Mouse (Mus musculus): ENCODE results near the gene Smarca2. TPM values are rescaled to one million over a fixed set of nuclear protein-coding genes. Genes with fewer than 3 reads are reported as not detected.

The Smarca2 gene
- polyA plus RNA-seq, 1 experiment, result 2.1 TPM

GRCm38 (mm10) chr19:26608434-26608812, 3.6 kb downstream of the Smarca2 start:
- H3K36me3 ChIP-seq (ENCODE audit: control insufficient read depth, insufficient read depth), result no peaks in the 10 kb centered on the region
- no peak overlapping the region for H3ac ChIP-seq (ENCODE audit: control insufficient read depth, insufficient read length, low read depth)
- TF ChIP-seq CTCF (IDR thresholded peaks at IDR 0.05; ENCODE audit: control insufficient read depth, insufficient read depth, insufficient read length) (no peak), USF1 (IDR thresholded peaks at IDR 0.05; ENCODE audit: low read depth) (no peak), FOSL1 (IDR thresholded peaks at IDR 0.05; ENCODE audit: insufficient read depth, low read length, poor library complexity, severe bottlenecking) (no peak), MYOG (IDR thresholded peaks at IDR 0.05; ENCODE audit: control insufficient read depth, extremely low read depth, insufficient read length) (no peak), MYOD1 (IDR thresholded peaks at IDR 0.05; ENCODE audit: control insufficient read depth, insufficient read length, low read depth) (no peak), CEBPB (IDR thresholded peaks at IDR 0.05; ENCODE audit: low read depth) (no peak), MAX (IDR thresholded peaks at IDR 0.05) (no peak)
- H3K4me3 ChIP-seq (ENCODE audit: insufficient read depth, poor library complexity, severe bottlenecking), result no peak overlapping the region
- H3K79me3 ChIP-seq (ENCODE audit: low read depth), result no peaks in the 10 kb centered on the region
- H3K27me3 ChIP-seq (ENCODE audit: control insufficient read depth, insufficient read depth, insufficient read length), result peaks cover 29% of the 10 kb centered on the region
- H3K79me2 ChIP-seq (ENCODE audit: control insufficient read depth, insufficient read depth), result no peaks in the 10 kb centered on the region

- H3ac ChIP-seq (ENCODE audit: control insufficient read depth, insufficient read length, low read depth), result no peak overlapping the region
- H3K79me3 ChIP-seq (ENCODE audit: low read depth), result no peaks in the 10 kb centered on the region
- H3K36me3 ChIP-seq (ENCODE audit: control insufficient read depth, insufficient read depth), result no peaks in the 10 kb centered on the region
- TF ChIP-seq MYOD1 (IDR thresholded peaks at IDR 0.05; ENCODE audit: control insufficient read depth, insufficient read length, low read depth) (no peak), FOSL1 (IDR thresholded peaks at IDR 0.05; ENCODE audit: insufficient read depth, low read length, poor library complexity, severe bottlenecking) (no peak), CEBPB (IDR thresholded peaks at IDR 0.05; ENCODE audit: low read depth) (no peak), USF1 (IDR thresholded peaks at IDR 0.05; ENCODE audit: low read depth) (no peak), MYOG (IDR thresholded peaks at IDR 0.05; ENCODE audit: control insufficient read depth, extremely low read depth, insufficient read length) (no peak), CTCF (IDR thresholded peaks at IDR 0.05; ENCODE audit: control insufficient read depth, insufficient read depth, insufficient read length) (no peak), MAX (IDR thresholded peaks at IDR 0.05) (no peak)
- peaks cover 29% of the 10 kb centered on the region for H3K27me3 ChIP-seq (ENCODE audit: control insufficient read depth, insufficient read depth, insufficient read length)
- no peaks in the 10 kb centered on the region for H3K79me2 ChIP-seq (ENCODE audit: control insufficient read depth, insufficient read depth)
- no peak overlapping the region for H3K4me3 ChIP-seq (ENCODE audit: insufficient read depth, poor library complexity, severe bottlenecking)
Measured at GRCm38 (mm10) chr19:26609637-26610036, 4.8 kb downstream of the Smarca2 start.

- no peaks in the 10 kb centered on the region for H3K79me2 ChIP-seq (ENCODE audit: control insufficient read depth, insufficient read depth)
- TF ChIP-seq MYOG (IDR thresholded peaks at IDR 0.05; ENCODE audit: control insufficient read depth, extremely low read depth, insufficient read length) (no peak), CEBPB (IDR thresholded peaks at IDR 0.05; ENCODE audit: low read depth) (no peak), FOSL1 (IDR thresholded peaks at IDR 0.05; ENCODE audit: insufficient read depth, low read length, poor library complexity, severe bottlenecking) (no peak), MAX (IDR thresholded peaks at IDR 0.05) (no peak), CTCF (IDR thresholded peaks at IDR 0.05; ENCODE audit: control insufficient read depth, insufficient read depth, insufficient read length) (no peak), USF1 (IDR thresholded peaks at IDR 0.05; ENCODE audit: low read depth) (no peak), MYOD1 (IDR thresholded peaks at IDR 0.05; ENCODE audit: control insufficient read depth, insufficient read length, low read depth) (no peak)
Measured at GRCm38 (mm10) chr19:26612995-26613394, 8.1 kb downstream of the Smarca2 start.

DNA sequence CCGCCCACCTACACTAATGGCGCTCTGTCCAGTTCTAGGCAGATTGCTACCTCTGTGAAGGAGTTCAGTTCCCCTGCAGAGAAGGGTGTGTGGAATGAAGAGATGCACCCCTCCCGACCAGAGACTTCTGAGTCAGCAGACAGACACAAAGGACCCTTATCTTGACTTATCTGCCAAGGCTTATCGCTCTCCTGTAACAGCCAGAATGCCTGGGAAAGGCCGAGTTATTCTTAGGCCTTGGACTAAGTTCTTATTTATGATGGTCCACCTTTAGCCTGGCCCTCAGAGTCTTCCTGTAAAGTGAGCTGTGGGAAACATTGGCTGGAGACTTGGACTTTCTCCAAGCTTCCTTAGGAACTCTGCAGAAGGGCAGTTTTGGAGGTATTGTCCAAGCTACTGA, 8.8 kb downstream of the Smarca2 start:
- no peaks in the 10 kb centered on the region for H3K79me2 ChIP-seq (ENCODE audit: control insufficient read depth, insufficient read depth)
- TF ChIP-seq MYOD1 (IDR thresholded peaks at IDR 0.05; ENCODE audit: control insufficient read depth, insufficient read length, low read depth) (no peak), USF1 (IDR thresholded peaks at IDR 0.05; ENCODE audit: low read depth) (no peak), CEBPB (IDR thresholded peaks at IDR 0.05; ENCODE audit: low read depth) (no peak), MYOG (IDR thresholded peaks at IDR 0.05; ENCODE audit: control insufficient read depth, extremely low read depth, insufficient read length) (no peak), CTCF (IDR thresholded peaks at IDR 0.05; ENCODE audit: control insufficient read depth, insufficient read depth, insufficient read length) (no peak), MAX (IDR thresholded peaks at IDR 0.05) (no peak)

More at GRCm38 (mm10) chr19:26612995-26613394, 8.1 kb downstream of the Smarca2 start:
- peaks cover 5% of the 10 kb centered on the region for H3K27me3 ChIP-seq (ENCODE audit: control insufficient read depth, insufficient read depth, insufficient read length)
- H3K79me3 ChIP-seq (ENCODE audit: low read depth), result no peaks in the 10 kb centered on the region
- H3ac ChIP-seq (ENCODE audit: control insufficient read depth, insufficient read length, low read depth), result no peak overlapping the region
- H3K4me3 ChIP-seq (ENCODE audit: insufficient read depth, poor library complexity, severe bottlenecking), result no peak overlapping the region
- no peaks in the 10 kb centered on the region for H3K36me3 ChIP-seq (ENCODE audit: control insufficient read depth, insufficient read depth)

DNA sequence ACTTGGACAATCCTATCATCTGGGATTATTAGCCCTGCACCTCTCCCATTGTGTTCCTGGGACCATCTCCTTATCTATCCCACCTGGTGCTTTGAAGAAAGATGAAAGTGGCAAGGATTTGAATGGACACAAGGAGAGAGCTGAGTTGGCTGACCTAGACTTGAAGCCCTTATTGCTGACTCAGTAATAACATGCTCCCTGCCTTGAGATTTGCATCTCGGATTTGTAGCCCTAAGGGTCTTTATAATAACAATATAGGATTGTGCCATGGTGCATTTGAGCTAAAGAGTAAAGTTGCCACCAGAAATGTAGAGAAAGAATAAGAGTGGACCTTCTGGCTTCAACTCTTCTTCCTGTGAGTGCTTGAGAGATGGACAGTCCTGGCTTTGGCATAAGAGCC, 11.4 kb downstream of the Smarca2 start:
- Histone ChIP-seq H3K4me3 (ENCODE audit: insufficient read depth, poor library complexity, severe bottlenecking) (no peak overlapping the region), H3K79me3 (ENCODE audit: low read depth) (no peaks in the 10 kb centered on the region), H3ac (ENCODE audit: control insufficient read depth, insufficient read length, low read depth) (no peak overlapping the region), H3K79me2 (ENCODE audit: control insufficient read depth, insufficient read depth) (no peaks in the 10 kb centered on the region), H3K36me3 (ENCODE audit: control insufficient read depth, insufficient read depth) (no peaks in the 10 kb centered on the region), H3K27me3 (ENCODE audit: control insufficient read depth, insufficient read depth, insufficient read length) (no peaks in the 10 kb centered on the region)
- TF ChIP-seq FOSL1 (IDR thresholded peaks at IDR 0.05; ENCODE audit: insufficient read depth, low read length, poor library complexity, severe bottlenecking) (no peak), CTCF (IDR thresholded peaks at IDR 0.05; ENCODE audit: control insufficient read depth, insufficient read depth, insufficient read length) (no peak), MYOD1 (IDR thresholded peaks at IDR 0.05; ENCODE audit: control insufficient read depth, insufficient read length, low read depth) (no peak), MAX (IDR thresholded peaks at IDR 0.05) (no peak), MYOG (IDR thresholded peaks at IDR 0.05; ENCODE audit: control insufficient read depth, extremely low read depth, insufficient read length) (no peak), USF1 (IDR thresholded peaks at IDR 0.05; ENCODE audit: low read depth) (no peak), CEBPB (IDR thresholded peaks at IDR 0.05; ENCODE audit: low read depth) (no peak)

More for the DNA sequence above, 8.8 kb downstream of the Smarca2 start:
- Histone ChIP-seq H3ac (ENCODE audit: control insufficient read depth, insufficient read length, low read depth) (no peak overlapping the region), H3K36me3 (ENCODE audit: control insufficient read depth, insufficient read depth) (no peaks in the 10 kb centered on the region), H3K27me3 (ENCODE audit: control insufficient read depth, insufficient read depth, insufficient read length) (no peaks in the 10 kb centered on the region), H3K4me3 (ENCODE audit: insufficient read depth, poor library complexity, severe bottlenecking) (no peak overlapping the region), H3K79me3 (ENCODE audit: low read depth) (no peaks in the 10 kb centered on the region)

DNA sequence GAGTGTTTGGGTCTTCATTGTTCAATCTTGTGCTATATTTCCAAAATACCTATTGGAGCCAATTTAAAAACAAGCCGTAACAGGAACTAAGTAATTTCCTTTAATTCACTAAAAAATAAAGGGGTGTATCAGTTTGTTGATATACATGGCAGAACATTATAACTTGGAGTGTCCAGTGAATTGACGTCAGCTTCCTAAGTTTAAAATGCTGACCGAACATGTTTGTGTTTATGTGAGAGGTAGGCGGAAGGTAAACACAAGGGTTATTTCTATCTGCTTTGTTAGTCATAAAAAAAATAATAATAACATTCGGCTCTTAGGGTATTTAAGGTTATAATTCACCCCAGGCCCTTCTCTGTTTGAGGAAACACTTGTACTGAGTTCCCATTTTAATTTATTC, 12.4 kb downstream of the Smarca2 start:
- no peaks in the 10 kb centered on the region for H3K79me2 ChIP-seq (ENCODE audit: control insufficient read depth, insufficient read depth)
- H3K4me3 ChIP-seq (ENCODE audit: insufficient read depth, poor library complexity, severe bottlenecking), result no peak overlapping the region
- TF ChIP-seq CTCF (IDR thresholded peaks at IDR 0.05; ENCODE audit: control insufficient read depth, insufficient read depth, insufficient read length) (no peak), MYOD1 (IDR thresholded peaks at IDR 0.05; ENCODE audit: control insufficient read depth, insufficient read length, low read depth) (no peak), FOSL1 (IDR thresholded peaks at IDR 0.05; ENCODE audit: insufficient read depth, low read length, poor library complexity, severe bottlenecking) (no peak), CEBPB (IDR thresholded peaks at IDR 0.05; ENCODE audit: low read depth) (no peak), MYOG (IDR thresholded peaks at IDR 0.05; ENCODE audit: control insufficient read depth, extremely low read depth, insufficient read length) (no peak), MAX (IDR thresholded peaks at IDR 0.05) (no peak), USF1 (IDR thresholded peaks at IDR 0.05; ENCODE audit: low read depth) (no peak)

More for the DNA sequence above, 12.4 kb downstream of the Smarca2 start:
- Histone ChIP-seq H3ac (ENCODE audit: control insufficient read depth, insufficient read length, low read depth) (no peak overlapping the region), H3K36me3 (ENCODE audit: control insufficient read depth, insufficient read depth) (no peaks in the 10 kb centered on the region), H3K79me3 (ENCODE audit: low read depth) (no peaks in the 10 kb centered on the region), H3K27me3 (ENCODE audit: control insufficient read depth, insufficient read depth, insufficient read length) (no peaks in the 10 kb centered on the region)
